Mouse (Mus musculus): ENCODE results near the gene Krt82.
"Not testable (repeated sequence)": the region's sequence is repeated elsewhere in the genome, so short reads cannot be mapped to it uniquely, and the experiment has no call there.

Gene Krt82

DNA sequence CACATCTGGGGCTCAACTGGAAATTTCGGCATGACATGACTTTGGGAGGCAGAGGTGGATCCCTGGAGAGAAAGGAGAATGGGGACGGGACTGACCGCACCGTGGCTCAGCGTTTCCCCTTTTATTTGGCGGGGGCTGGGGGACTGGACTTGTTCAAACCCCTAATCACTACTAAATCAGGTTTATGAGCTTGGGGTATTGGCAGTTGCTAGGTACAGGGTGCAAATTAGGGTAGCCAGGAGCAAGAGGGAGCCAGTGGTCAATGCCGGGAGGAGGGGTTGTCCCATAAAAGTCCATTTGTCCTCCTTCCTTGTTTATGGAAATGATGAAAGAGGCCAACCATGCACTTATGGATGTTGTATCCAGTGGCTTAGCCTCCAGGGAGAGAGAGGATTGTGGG, at the start of gene Krt82:
Gene Krt82, minus strand, starts transcription at position 101 of the 400 bp plus-strand sequence.
- DNase-seq (ENCODE audit: low spot score) = no peak

DNA sequence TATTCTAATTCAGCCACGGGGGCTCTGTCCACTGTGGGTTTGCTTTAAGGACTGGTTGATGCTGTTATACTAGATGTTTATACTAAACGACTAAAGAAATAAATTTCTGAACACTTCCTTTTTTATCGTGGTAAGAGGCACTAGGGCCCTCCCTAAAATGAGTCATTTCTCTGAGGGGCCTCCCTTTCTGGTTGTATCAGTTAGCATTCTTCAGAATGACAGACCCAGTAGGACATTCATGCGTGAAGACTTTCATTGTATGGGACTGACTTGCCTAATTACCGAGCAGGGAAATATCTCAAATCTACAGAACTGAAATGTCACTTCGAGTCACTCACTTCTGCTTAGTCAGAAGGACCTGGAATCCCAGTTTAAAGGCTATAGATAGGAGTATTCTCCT, 48.7 kb upstream of the Krt82 start:
- DNase-seq (ENCODE audit: low spot score) = no peak

DNA sequence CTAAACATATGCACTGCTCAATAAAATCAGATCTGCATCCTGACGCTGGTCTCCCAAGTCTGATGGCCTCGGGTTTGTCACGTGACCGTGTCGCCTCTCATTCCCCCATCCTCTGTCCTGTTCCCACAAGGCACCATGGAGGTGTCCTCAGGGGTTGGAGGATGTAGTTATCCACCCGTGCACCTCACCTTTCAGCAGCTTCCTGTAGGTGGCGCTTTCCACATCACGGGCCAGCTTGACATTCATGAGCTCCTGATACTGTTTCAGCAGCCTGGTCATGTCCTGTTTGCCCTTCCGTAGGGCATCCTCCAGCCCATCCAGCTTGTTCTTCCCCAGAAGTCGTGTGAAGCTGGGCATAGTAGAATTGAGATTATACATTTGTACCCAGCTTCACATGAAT, 37.7 kb upstream of the Krt82 start:
- no peak for DNase-seq (ENCODE audit: low spot score)

DNA sequence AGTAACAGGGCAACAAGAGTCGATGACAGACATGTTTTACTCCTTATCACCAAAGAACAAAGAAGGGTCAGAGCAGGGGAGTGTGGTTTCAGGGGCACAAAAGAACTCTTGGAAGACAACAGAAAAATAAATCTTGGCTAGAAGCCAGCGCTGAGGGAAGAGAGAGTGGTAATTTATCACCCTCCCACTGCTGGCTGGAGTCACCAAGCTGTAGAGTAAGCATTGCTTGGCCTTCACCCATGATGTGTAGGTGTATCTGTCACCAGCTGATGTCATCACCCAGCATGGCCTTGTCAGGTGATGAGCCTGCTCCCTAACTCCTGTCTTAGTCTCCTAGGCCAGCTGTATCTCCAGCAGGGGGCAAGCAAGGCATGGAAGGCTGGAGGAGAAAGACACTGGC, 34.0 kb upstream of the Krt82 start:
- DNase-seq (ENCODE audit: low spot score) = no peak

DNA sequence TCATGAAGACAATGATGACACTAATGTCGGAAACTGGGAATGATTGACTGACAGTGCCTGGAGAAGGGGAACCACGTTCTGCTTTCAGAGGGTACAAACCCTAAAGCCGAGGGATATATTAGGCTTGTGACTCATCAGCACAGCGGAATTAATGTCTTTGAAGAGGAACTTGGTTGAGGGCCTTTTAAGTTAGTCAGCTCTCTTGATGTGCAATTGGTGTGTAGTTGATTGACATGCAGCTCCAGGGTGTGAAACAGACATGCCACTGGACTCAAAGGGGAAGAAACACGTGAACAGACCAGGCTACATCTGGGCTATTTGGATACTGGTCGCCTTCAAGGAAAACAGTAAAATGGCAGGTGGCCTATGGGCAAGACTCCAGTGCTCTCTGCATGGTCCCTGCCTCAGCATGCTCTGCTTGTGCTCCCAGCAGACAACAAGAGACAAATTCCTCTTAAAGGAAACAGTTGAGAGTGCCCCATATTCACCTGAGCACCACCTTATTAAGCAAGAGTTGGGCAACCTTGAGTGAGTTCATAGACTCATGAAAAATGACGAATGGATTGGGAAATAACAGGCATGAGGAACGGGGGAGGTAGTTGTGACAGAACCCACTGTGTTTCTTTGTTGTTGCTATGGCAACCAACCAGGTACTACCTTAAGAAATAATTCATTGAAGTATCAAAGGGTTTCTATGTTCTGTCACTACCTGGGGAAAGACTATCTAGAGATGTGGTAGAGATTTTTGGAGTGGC, 32.9 kb upstream of the Krt82 start:
- DNase-seq (ENCODE audit: low spot score) = no peak

DNA sequence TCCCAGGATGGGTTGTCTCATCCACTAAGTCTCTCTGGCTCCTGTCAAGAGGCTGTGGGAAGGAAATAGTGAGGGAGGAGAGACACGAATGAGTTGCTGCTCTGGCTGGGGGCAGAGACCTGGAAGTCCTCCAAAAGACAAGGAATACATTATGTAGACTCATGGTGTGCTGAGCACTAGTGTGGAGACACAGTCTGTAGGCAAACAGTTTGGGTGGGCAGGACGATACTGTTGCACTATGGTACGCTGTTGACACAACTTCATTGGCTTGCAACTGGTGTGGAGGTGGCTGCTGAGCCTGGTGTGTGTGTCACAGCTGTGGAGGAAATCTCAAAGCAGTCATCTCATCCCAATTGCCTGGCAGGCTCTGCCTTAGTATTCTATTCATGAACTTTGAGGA, 31.2 kb upstream of the Krt82 start:
- no peak for DNase-seq (ENCODE audit: low spot score)

DNA sequence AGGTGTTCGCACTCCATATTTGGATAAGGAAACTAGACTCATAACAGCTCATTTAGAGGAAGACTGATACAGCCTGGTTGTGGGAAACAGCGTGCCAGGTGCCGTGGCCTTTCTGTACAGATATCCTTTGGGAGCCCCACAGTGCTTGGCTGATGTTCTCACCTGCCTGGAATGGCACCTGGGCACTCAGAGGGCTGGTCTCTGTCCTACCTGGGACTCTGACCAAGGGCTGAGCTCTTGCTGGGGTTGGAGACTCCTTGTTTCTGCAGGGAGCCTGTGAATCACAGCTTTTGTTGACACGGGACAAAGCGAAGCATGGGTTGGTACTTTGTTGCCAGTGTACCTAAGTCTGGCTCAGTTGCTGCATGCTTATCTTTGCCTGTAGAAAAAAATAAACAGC, 25.0 kb upstream of the Krt82 start:
- DNase-seq (ENCODE audit: low spot score) = no peak

DNA sequence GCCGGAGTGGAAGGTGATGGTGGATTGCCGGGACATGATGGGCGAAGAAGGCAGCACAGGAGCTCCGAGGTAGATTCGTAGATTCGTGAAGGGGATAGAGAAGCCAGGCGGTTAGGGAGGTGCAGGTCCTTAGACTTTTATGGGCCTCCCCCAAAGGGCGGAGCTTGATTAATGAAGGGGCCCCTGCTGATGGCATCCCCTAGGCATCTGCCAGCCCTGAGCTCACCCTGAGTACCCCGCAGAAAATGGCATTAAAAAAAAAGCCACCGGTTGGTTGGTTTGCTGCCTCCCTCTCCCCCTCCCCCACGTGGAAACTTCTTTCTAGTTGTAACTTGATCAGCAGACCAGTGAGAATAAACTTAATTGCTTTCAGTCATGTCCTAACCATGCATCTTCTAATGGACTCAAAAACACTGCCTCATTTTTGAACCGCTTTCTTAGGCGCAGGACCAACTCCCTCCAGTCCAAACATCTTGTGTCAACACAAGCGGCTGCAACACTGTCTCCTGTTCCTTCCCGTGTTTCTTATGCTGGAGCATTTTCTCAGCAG, 23.4 kb upstream of the Krt82 start, which contains the start of gene Krt75:
Gene Krt75, minus strand, starts transcription at position 109 of the 550 bp plus-strand sequence.
- no peak for DNase-seq (ENCODE audit: low spot score)

DNA sequence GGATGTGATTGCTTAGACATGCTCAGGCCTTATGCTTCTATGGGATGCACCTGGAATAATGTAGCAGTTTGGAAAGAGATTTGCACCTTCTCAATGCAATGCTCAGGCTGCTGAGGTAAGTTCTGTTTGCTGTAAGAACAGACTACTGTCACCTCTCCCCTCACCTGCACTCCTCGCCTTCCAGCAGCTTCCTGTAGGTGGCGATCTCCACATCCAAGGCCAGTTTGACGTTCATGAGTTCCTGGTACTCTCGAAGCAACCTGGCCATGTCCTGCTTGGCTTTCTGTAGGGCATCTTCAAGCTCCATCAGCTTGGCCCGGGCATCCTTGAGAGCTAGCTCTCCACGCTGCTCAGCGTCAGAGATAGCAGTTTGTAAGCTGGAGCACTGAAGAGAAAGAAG, 17.3 kb upstream of the Krt82 start:
- DNase-seq (ENCODE audit: low spot score) = no peak

DNA sequence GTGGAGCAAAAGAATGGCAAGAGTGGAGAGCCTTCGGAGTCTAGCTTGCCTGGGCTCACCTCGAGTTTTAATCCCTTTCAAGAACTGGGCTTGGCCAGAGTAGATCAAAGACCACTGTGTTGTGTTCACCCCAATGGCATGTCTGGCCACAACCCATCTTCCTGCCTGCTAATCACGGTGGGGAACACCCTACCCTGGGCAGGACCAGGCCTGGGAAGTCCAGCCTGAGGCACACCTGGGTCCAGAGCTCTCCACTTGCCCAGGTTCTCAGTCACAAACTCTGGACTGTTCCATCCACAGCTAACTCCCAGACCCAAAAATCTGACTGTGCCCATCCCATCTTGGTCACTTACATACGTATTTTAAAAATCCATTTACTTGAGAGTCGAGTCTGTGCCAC, 12.4 kb upstream of the Krt82 start, which contains the start of gene Krt90:
Gene Krt90, minus strand, starts transcription at position 101 of the 400 bp plus-strand sequence.
- no peak for DNase-seq (ENCODE audit: low spot score)

DNA sequence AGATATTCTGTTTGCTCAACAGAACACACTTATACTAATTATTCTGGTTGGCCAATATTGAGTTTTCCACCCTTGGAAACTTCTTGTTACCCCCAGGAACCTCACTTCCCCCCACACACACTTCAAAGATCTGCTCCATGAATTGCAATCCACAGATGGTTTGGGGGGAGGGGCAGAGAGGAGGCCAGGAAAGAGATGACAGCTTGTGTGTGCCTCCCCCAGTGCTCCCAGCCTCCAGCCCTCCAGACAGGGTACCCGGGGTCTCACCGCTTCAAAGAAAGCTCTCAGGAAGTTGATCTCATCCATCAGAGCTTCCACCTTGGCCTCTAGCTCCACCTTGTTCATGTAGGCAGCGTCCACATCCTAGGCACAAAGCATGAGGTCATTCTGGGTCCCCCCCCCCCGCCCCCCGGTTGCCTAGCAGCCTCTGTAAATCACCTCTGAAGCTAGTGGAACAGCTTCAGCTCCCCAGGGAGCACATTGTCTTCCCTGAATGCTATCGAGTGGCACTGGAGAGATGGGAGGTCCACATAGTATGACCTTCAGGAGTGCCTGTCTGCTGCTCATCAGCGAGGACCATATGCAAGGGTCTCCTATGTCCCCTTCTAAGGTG, 7.7 kb upstream of the Krt82 start:
- no peak for DNase-seq (ENCODE audit: low spot score)

DNA sequence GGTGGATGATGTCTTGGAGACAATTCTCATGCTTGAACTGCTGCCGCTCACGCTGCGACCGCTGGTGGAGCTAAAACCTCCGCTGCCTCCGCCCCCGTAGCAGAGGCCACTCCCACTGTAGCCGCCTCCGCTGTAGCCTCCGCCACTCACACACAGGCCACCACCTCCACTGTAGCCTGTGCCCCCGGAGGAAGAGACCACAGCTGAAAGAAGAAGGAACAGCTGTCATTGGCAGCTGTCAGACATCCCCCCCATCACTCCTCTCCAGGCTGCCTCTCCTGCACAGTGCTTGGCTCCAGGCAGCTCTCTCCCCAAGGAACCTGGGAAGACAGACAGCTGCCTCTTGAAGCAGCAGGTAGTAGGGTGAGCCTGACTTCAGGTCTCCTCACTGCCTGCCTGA, 2.7 kb upstream of the Krt82 start:
- no peak for DNase-seq (ENCODE audit: low spot score)

DNA sequence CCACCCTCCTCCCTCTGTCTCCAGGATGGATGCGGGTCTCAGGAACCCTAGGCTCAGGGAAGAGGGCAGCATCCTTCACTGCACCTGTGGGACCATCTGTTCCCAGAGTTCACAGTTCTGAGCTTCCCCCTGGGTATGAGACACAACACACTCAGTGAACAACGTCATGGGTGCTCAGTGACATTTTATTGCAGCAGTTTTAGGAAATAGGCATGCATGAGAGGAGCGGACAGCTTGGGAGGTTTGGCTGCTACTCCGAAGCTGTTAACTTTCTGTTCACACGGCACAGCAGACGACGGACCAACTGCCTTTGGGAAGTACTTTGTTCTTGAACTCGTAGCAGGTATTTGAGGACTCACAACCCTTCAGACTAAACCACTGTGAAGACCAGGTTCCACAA, 1.7 kb upstream of the Krt82 start:
- DNase-seq (ENCODE audit: low spot score) = no peak

DNA sequence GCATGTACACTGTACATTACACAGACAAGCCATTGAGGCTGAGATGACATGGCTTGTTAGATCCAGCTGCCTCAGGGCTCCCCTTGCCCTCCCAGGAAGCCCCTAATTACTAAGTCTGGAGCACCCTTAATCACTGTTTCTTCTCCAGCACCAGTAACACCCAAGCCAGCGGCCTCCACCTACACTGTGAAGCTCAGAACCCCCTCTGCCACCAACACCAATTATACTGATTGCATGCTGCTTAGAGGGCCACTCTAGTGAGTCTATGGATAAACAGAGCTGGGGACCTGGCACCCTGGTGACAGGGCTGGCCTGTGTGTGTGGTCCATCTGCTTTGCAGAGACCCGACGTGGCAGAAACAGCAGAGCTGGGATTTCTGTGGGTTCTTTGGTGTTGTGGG, 6.0 kb downstream of the Krt82 start:
- DNase-seq (ENCODE audit: low spot score) = no peak

DNA sequence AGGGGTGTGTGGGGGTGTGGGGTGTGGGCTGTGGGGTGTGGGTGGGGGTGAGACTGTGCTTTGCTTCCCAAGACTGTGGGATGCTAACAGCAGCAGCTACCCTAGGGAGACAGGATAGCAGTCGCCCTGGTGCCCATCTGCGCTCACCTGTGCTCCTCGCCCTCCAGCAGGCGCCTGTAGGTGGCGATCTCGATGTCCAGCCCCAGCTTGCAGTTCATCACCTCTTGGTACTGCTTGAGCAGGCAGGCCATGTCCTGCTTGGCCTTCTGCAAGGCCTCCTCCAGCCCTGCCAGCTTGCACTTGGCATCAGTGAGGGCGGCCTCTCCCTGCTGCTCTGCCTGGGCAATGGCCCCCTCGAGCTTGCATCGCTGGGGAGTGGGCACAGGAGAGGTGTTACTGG, 7.9 kb downstream of the Krt82 start:
- no peak for DNase-seq (ENCODE audit: low spot score)

DNA sequence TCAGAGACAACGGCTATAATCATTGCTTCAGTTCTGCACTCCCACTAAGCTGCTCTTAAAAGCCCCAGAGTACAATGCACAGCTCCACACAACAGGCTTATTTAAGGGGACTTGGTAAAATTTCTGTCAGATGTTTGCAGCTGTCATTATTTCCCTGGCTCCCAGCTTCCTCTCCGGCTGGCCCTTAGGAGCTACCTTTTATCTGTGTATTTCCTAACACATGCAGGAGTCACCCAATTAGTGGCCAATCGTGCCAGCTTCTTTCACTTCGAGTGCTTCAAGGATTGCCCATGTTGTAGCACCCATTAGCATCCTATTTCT, 11.9 kb downstream of the Krt82 start:
- DNase-seq (ENCODE audit: low spot score) = no peak

DNA sequence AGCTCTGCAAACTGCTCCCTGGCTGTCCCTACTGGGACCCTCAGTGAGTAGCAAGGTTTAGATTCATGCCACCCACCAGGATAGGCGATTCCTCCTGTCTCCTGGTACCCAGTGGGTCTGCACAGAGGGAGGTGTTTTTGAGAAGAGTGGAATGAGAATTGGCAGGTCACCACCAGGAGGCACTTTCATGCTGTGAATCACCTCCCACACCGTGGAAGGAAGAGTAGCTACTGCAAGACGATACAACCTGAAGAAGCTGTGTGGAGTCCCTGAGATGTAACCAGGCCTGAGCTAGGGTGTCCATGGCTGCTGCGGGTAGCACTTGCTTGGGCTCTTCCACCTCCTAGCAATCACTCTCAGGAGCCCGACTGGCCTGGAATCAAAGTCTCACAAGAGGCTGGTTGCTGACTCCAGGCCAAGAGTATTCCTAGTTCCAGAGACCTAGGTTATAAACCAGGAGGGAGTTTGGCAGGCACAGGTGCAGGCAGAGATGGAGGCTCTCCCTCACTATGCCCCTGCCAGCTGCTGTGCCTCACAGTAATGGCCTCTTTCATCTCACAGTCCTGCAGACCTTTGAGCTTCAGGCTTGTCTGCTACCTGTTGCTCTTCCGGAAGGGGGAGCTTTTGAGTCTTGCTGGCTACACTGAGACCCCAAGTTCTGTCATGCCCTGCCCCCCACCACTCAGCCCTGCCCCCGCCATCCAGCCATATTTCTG, 12.4 kb downstream of the Krt82 start:
- DNase-seq (ENCODE audit: low spot score) = no peak

DNA sequence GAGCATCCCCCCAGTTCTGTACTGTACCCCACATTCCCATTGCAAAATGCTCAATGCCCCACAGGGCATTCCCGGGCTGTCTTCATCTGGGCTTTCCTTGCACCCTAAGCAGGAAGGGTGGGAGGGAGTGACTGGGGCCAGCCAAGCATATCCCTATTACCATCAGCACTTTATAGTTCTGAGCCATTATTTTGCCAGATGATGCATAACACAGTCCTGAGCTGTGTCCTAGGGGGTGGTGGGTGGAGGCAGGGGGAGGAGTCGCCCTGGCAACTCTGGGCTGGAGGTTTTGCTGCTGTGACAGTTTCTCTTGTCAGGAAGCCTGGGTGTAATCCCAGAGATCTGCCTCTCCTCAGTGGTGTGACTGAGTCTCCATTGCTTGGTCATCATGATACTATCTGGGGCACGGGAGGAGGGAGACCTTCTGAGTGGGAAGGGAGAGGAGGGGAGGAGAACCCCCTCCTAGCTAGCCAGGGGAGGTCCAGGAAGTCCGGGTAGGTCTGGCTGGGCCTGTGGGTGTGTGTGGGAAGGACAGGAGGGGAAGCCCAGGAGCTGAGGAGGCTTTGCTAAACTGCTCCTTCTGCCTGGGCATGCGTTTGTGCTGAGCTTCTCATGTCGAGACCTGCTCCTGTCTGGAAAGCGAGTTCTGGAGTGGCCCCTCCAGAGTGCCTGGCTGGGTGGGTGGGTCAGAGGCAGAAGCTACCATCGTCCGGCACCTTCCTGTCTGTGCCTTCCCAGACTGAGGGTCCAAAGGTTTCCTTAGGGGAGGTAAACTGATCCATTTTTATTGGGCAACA, 14.2 kb downstream of the Krt82 start:
- no peak for DNase-seq (ENCODE audit: low spot score)

DNA sequence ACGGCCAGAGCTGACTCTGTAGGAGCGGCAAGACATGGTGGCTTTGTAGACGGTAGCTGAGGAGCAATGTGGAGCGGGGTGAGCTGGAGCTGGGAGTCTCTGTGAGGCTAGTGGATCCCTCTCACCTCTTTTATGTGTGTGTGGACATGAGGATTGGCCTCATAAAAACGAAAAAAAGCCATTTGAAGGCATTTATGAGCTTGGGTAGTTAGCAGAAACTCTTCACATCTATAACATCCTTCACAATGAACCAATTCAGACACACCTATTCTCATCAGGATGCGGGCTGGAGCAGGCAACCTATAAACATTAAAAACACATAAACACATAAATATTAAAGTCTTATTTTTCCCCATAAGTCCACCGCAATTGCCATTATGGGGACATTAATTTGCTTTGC, 17.7 kb downstream of the Krt82 start, which contains the start of gene Krt84:
Gene Krt84, minus strand, starts transcription at position 101 of the 400 bp plus-strand sequence.
- no peak for DNase-seq (ENCODE audit: low spot score)

DNA sequence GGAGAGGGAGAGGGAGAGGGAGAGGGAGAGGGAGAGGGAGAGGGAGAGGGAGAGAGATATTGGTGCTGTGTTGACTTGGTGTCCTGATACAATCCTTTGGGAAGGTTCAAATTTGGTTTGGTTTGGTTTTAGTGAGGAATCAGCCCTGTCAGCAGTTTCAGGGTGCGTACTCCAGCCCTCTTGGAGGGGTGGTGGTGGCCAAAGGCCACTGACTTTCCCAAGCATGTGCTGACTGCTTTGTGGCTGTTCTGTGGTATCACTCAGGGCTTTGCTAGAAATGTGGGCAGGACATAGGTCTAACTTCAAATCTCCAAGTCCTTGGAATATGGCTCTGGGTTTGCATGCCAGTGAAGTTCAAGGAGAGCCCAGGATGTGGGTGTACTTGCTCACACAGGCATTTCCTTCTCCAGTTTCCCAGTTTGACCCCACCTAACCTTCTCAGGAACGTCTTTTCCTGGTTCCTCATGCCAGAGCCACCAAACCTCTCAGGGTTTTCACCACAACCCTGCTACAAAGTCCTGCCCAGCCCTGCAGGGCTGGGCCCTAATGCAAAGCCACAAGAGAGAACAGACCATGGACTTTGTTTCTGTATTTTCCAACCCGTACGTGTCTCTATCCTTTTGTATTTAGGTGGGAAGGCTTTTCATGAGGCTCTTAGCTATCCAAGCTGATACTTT, 27.8 kb downstream of the Krt82 start:
- no peak for DNase-seq (ENCODE audit: low spot score)

DNA sequence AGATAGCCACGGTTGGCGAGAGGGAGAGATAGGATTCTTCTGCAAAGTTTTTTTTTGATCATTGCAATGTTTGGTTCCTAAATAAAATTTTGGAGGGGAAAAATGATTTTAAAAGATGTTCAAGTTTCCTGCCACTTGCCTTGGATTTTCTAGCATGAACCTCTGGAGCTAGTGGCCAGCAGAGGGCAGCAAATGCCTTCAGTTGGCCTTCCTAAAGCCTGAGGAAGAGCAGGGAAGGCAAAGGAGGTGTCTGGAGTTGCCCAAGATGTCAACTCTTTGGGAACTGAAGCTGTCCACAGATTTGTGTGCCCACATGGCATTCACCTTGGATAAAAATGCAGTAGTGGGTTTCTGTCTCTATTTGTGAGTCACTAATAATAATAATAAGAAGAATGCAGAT, 30.7 kb downstream of the Krt82 start:
- no peak for DNase-seq (ENCODE audit: low spot score)

DNA sequence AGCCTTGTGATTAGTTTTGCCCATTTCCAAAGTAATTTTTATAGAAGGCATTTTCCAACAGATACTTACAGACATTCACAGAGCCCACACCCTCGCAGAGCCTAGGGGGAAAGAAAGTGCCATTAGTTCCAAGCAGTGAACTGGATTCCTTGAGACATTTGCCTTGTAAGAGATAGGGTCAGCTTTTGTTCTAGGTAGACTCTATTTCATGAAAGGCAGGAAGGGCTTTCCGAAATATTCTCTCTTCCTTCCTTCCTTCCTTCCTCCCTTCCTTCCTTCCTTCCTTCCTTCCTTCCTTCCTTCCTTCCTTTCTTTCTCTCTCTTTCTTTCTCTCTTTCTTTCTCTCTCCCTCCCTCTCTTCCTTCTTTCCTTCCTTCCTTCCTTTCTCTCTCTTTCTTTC, 33.3 kb downstream of the Krt82 start, which contains the start of gene Gm49425:
Gene Gm49425, minus strand, starts transcription at position 101 of the 400 bp plus-strand sequence.
- not testable (repeated sequence) for DNase-seq (ENCODE audit: low spot score)
